Mouse (Mus musculus): Measurements from ENCODE around the gene Mturn. TPM values are rescaled to one million over a fixed set of nuclear protein-coding genes. Genes with fewer than 3 reads are reported as not detected.
A peak's percentile ranks its signal among the peaks of the same experiment; 100 is the strongest.

The Mturn gene
- 14.8 and 15.6 TPM in 2 replicates for polyA plus RNA-seq (2012; rRNA removed)

DNA sequence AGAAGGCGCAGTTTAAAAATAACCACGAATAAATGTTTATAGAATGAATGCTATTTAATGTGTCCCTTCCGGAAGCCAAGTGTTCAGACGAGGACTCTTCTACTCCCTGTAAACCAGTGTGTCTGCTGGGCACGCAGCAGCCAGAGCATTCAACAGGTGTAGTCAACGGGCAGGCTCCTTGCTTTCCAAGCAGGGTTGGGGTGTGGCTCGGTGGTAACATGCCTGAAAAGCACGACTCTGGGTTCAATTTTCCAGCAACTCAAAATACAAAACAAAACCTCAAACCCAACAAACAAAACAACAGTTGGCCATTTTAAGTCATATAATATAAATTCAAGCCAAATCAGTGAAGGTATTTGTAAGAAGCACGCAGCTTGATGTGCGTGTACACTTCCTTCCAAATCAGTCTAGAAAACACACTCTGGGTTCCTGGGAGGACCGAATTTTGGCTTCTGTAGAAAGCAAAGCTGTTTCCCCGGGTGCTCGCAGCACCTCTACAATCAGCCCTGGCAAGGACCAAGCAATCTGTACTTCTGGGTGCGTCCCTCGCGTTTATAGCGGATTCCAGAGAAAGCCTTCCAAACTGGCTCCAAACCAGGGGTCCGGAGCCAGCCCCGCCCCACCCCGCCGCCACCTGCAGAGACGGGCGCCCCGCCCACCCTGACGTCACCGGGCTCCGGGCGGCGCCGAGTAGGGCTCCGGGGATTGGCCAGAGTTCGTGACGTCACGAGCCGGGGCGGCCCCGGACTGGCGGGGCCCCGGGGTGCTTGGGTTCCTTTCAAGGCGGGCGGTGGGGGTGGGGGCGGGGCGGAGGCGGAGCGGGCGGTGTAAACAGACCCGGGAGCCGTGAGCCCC lies at the start of gene Mturn:
Gene Mturn, plus strand, starts transcription at position 734 of the 855 bp plus-strand sequence.
- WGBS = 3% methylated on average over 48 of the region's 48 CpGs
- no peaks in the 10 kb centered on the region; the same call in 1 of the 2 replicates for H3K27me3 ChIP-seq (ENCODE audit: control insufficient read depth, insufficient read depth, low read length)
- peak within 1 kb of the TSS; percentile 67 for H3K4me3 ChIP-seq (ENCODE audit: control insufficient read depth, insufficient read depth, low read length)
- DNase-seq = peak; percentile 100
- H3K36me3 ChIP-seq (ENCODE audit: control insufficient read depth, insufficient read depth, low read length) = no peaks in the 10 kb centered on the region
- H3K4me1 ChIP-seq (replicated peaks; ENCODE audit: control insufficient read depth, insufficient read depth, low read length) = peaks cover 25% of the 10 kb centered on the region
- TF ChIP-seq POLR2A (IDR thresholded peaks at IDR 0.05; ENCODE audit: control insufficient read depth, extremely low read depth, insufficient read depth, low read length, poor library complexity) (no peak), CTCF (IDR thresholded peaks at IDR 0.05; ENCODE audit: borderline replicate concordance, control insufficient read depth, extremely low read depth, insufficient read depth, low read length, poor library complexity) (0 out of 2 replicates have a peak, but pooled peaks have one; percentile 18)
- 0 out of 2 replicates have a peak within 1 kb of the TSS, but pooled peaks have one; percentile 3 for H3K27ac ChIP-seq (ENCODE audit: control insufficient read depth, insufficient read depth, low read length)

DNA sequence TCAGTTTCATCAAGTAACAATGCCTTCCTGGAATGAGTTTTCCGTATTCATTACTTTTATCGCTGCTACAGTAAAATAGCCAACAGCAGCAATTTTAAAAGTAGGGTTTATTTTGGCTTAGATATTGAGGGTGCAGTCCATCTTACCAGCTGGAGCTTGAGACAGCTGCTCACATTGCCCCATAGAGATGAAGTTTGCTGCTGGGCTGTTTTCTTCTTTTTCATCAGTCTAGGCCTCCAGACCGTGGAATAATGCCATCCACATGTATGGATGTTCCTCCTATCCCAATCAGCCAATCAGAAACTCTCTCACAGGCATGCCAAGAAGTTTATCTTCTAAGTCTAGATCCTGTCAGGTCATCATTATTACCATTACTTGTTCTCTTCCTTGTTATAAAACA lies 41.5 kb upstream of the Mturn start:
- 93% methylated on average over 3 of the region's 3 CpGs for whole genome bisulfite sequencing
- Histone ChIP-seq H3K27ac (ENCODE audit: control insufficient read depth, insufficient read depth, low read length) (no peak overlapping the region), H3K4me3 (ENCODE audit: control insufficient read depth, insufficient read depth, low read length) (no peak overlapping the region), H3K27me3 (ENCODE audit: control insufficient read depth, insufficient read depth, low read length) (no peaks in the 10 kb centered on the region), H3K4me1 (replicated peaks; ENCODE audit: control insufficient read depth, insufficient read depth, low read length) (no peaks in the 10 kb centered on the region), H3K36me3 (ENCODE audit: control insufficient read depth, insufficient read depth, low read length) (no peaks in the 10 kb centered on the region)
- TF ChIP-seq POLR2A (IDR thresholded peaks at IDR 0.05; ENCODE audit: control insufficient read depth, extremely low read depth, insufficient read depth, low read length, poor library complexity) (no peak), CTCF (IDR thresholded peaks at IDR 0.05; ENCODE audit: borderline replicate concordance, control insufficient read depth, extremely low read depth, insufficient read depth, low read length, poor library complexity) (no peak)
- DNase-seq = no peak

DNA sequence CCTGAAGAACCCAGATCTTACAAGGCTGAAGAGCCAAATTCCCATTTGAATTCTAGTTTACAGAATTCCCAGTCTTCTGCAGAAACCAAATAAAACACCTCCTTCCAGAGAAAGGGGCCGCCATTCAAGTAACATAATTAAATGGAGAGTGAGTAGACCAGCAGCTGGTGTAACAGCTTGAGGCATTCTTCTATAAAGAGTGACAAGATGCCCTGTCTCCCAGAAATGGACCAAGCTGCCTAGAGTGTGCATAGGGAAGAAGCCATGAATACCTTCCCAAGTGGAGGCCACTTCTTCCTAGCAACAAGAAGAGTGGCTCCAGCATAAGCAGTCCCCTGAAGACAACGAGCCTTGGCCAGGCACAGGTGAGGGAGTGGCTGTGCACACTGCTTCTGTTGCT lies 39.5 kb upstream of the Mturn start:
- Histone ChIP-seq H3K4me1 (replicated peaks; ENCODE audit: control insufficient read depth, insufficient read depth, low read length) (no peaks in the 10 kb centered on the region), H3K27me3 (ENCODE audit: control insufficient read depth, insufficient read depth, low read length) (no peaks in the 10 kb centered on the region), H3K36me3 (ENCODE audit: control insufficient read depth, insufficient read depth, low read length) (no peaks in the 10 kb centered on the region), H3K27ac (ENCODE audit: control insufficient read depth, insufficient read depth, low read length) (no peak overlapping the region), H3K4me3 (ENCODE audit: control insufficient read depth, insufficient read depth, low read length) (no peak overlapping the region)
- TF ChIP-seq POLR2A (IDR thresholded peaks at IDR 0.05; ENCODE audit: control insufficient read depth, extremely low read depth, insufficient read depth, low read length, poor library complexity) (no peak), CTCF (IDR thresholded peaks at IDR 0.05; ENCODE audit: borderline replicate concordance, control insufficient read depth, extremely low read depth, insufficient read depth, low read length, poor library complexity) (no peak)
- 96% methylated on average over 2 of the region's 2 CpGs for WGBS
- no peak for DNase-seq

DNA sequence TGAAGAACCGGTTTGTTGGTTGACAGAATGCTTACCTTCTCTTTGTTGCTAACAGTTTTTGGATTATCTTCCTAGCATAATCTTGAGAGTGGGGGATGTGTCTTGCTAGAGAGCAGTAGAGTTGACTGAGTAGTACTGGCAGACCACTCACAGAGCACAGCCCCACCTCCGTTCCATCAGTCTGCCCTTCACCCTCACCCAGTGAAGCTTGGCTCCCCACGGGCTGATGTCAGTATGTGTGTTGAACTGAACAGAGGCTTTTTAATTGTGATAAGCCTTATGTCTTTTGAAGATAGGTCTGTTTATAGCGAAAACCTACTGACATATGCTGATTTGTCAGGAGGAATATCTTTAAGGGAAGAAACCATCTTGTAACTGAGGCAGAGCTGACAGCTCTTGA lies 38.2 kb upstream of the Mturn start:
- no peak for DNase-seq
- Histone ChIP-seq H3K27me3 (ENCODE audit: control insufficient read depth, insufficient read depth, low read length) (no peaks in the 10 kb centered on the region), H3K4me1 (replicated peaks; ENCODE audit: control insufficient read depth, insufficient read depth, low read length) (no peaks in the 10 kb centered on the region), H3K4me3 (ENCODE audit: control insufficient read depth, insufficient read depth, low read length) (no peak overlapping the region), H3K36me3 (ENCODE audit: control insufficient read depth, insufficient read depth, low read length) (no peaks in the 10 kb centered on the region), H3K27ac (ENCODE audit: control insufficient read depth, insufficient read depth, low read length) (no peak overlapping the region)
- 96% methylated on average over 4 of the region's 4 CpGs for WGBS
- TF ChIP-seq CTCF (IDR thresholded peaks at IDR 0.05; ENCODE audit: borderline replicate concordance, control insufficient read depth, extremely low read depth, insufficient read depth, low read length, poor library complexity) (no peak), POLR2A (IDR thresholded peaks at IDR 0.05; ENCODE audit: control insufficient read depth, extremely low read depth, insufficient read depth, low read length, poor library complexity) (no peak)

DNA sequence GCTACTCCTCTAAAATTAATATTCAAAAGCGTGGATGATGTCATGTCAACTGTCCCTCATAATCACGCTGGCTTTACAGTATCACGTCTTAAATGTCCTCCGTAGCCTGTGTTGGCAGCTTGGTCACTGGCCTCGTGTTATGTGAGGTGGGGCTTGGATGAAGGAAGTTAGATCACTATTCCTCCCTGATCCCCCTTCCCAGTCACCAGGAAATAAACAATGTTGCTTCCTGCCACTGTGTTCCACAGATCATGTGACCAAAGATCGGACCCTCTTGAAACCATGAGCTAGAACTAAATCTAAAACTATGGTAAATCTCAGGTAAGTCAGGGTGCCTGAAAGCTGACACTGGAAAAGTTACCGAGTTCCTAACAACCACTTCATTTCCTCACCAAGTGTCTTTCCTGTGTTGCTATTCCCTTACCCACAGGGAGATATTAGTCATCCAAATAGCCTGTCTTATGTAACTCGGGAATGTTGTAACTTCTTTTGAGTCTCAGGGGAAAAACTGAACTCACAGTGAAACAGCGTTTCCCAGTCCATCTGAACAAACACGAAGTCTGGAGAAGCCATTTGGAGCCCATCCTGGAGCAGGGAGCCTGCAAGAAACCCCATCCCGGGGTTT lies 25.8 kb upstream of the Mturn start:
- WGBS = 85% methylated on average over 11 of the region's 11 CpGs
- Histone ChIP-seq H3K27ac (ENCODE audit: control insufficient read depth, insufficient read depth, low read length) (no peak overlapping the region), H3K27me3 (ENCODE audit: control insufficient read depth, insufficient read depth, low read length) (no peaks in the 10 kb centered on the region), H3K4me3 (ENCODE audit: control insufficient read depth, insufficient read depth, low read length) (no peak overlapping the region), H3K4me1 (replicated peaks; ENCODE audit: control insufficient read depth, insufficient read depth, low read length) (no peaks in the 10 kb centered on the region), H3K36me3 (ENCODE audit: control insufficient read depth, insufficient read depth, low read length) (no peaks in the 10 kb centered on the region)
- TF ChIP-seq POLR2A (IDR thresholded peaks at IDR 0.05; ENCODE audit: control insufficient read depth, extremely low read depth, insufficient read depth, low read length, poor library complexity) (no peak), CTCF (IDR thresholded peaks at IDR 0.05; ENCODE audit: borderline replicate concordance, control insufficient read depth, extremely low read depth, insufficient read depth, low read length, poor library complexity) (no peak)
- no peak for DNase-seq

DNA sequence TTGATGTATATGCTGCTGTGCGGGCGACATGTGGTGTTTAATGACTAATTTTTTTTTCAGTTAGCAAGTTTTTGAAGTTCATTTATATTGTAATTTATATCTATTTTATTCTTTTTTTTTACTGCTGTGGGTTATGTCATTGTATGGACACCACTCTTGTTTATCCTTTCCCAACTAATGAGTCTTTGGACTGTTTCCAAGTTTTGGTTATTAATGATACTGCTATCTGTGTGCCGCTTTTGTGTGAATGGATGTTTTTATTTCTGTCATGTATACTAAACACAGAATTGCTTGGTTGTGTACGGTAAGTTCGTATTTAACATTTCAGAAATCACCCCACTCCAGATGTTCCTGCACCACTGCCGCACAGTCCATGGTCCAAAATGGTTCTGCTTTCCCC lies 23.6 kb upstream of the Mturn start:
- no peak overlapping the region for H3K4me3 ChIP-seq (ENCODE audit: control insufficient read depth, insufficient read depth, low read length)
- no peaks in the 10 kb centered on the region for H3K4me1 ChIP-seq (replicated peaks; ENCODE audit: control insufficient read depth, insufficient read depth, low read length)
- H3K27me3 ChIP-seq (ENCODE audit: control insufficient read depth, insufficient read depth, low read length) = no peaks in the 10 kb centered on the region
- H3K27ac ChIP-seq (ENCODE audit: control insufficient read depth, insufficient read depth, low read length) = no peak overlapping the region
- 94% methylated on average over 6 of the region's 6 CpGs for WGBS
- DNase-seq = no peak
- H3K36me3 ChIP-seq (ENCODE audit: control insufficient read depth, insufficient read depth, low read length) = no peaks in the 10 kb centered on the region
- TF ChIP-seq CTCF (IDR thresholded peaks at IDR 0.05; ENCODE audit: borderline replicate concordance, control insufficient read depth, extremely low read depth, insufficient read depth, low read length, poor library complexity) = no peak
- TF ChIP-seq POLR2A (IDR thresholded peaks at IDR 0.05; ENCODE audit: control insufficient read depth, extremely low read depth, insufficient read depth, low read length, poor library complexity) = no peak
